Mouse (Mus musculus) embryonic facial prominence, embryonic 15.5 days (tissue): Measurements from ENCODE around the gene Fam174b. TPM values are rescaled to one million over a fixed set of nuclear protein-coding genes. Genes with fewer than 3 reads are reported as not detected.
A peak's percentile ranks its signal among the peaks of the same experiment; 100 is the strongest.

ENCODE experiments used
- ATAC-seq: fragments of 200-750 bp; cut with Nextera tagmentation; 2 replicates; pipeline ENCODE4 v1.8.0; 2017; ENCODE audit warnings: low read depth, moderate TSS enrichment; ENCODE audit not compliant: insufficient number of reproducible peaks, low FRiP score, low TSS enrichment
- H3K27ac ChIP-seq: fragments of 300-500 bp; sonication (generic); replicated peaks from 2 replicates; pipeline ENCODE4 v1.5.1; 2015; ENCODE audit warnings: mild to moderate bottlenecking, inconsistent platforms
- H3K27me3 ChIP-seq: fragments of 300-500 bp; sonication (generic); 2 replicates; pipeline ENCODE4 v1.6.1; 2015; ENCODE audit warnings: inconsistent platforms
- H3K36me3 ChIP-seq: fragments of 300-500 bp; sonication (generic); 2 replicates; pipeline ENCODE4 v1.6.1; 2015; ENCODE audit warnings: mild to moderate bottlenecking, inconsistent platforms
- H3K4me1 ChIP-seq: fragments of 300-500 bp; sonication (generic); 2 replicates; pipeline ENCODE4 v1.6.1; 2015; ENCODE audit warnings: inconsistent platforms
- H3K4me2 ChIP-seq: fragments of 300-500 bp; sonication (generic); replicated peaks from 2 replicates; pipeline ENCODE4 v1.6.1; 2015; ENCODE audit warnings: mild to moderate bottlenecking, inconsistent platforms
- H3K4me3 ChIP-seq: fragments of 300-500 bp; sonication (generic); replicated peaks from 2 replicates; pipeline ENCODE4 v1.5.1; 2015; ENCODE audit warnings: mild to moderate bottlenecking, inconsistent platforms
- H3K9ac ChIP-seq: fragments of 300-500 bp; sonication (generic); 2 replicates; pipeline ENCODE4 v1.6.1; 2015; ENCODE audit warnings: inconsistent platforms
- H3K9me3 ChIP-seq: fragments of 300-500 bp; sonication (generic); replicated peaks from 2 replicates; pipeline ENCODE4 v1.6.1; 2016; ENCODE audit warnings: inconsistent platforms
- WGBS: fragments of 180-500 bp; shearing (Covaris S2); methylation state at CpG from one replicate; pipeline ENCODE4 v1.1.7; 2015; 5-methylcytosine and 5-hydroxymethylcytosine counted together
- polyA plus RNA-seq: library from polyadenylated mRNA; unstranded; fragments of >200 nt; fragmentation: Nextera tagmentation; extraction: Ambion mirVana; gene quantifications from 2 replicates; pipeline ENCODE4 v1.2.1, GENCODE M21; 2015

Fam174b gene
- polyA plus RNA-seq: 51.0 and 55.6 TPM in 2 replicates

DNA sequence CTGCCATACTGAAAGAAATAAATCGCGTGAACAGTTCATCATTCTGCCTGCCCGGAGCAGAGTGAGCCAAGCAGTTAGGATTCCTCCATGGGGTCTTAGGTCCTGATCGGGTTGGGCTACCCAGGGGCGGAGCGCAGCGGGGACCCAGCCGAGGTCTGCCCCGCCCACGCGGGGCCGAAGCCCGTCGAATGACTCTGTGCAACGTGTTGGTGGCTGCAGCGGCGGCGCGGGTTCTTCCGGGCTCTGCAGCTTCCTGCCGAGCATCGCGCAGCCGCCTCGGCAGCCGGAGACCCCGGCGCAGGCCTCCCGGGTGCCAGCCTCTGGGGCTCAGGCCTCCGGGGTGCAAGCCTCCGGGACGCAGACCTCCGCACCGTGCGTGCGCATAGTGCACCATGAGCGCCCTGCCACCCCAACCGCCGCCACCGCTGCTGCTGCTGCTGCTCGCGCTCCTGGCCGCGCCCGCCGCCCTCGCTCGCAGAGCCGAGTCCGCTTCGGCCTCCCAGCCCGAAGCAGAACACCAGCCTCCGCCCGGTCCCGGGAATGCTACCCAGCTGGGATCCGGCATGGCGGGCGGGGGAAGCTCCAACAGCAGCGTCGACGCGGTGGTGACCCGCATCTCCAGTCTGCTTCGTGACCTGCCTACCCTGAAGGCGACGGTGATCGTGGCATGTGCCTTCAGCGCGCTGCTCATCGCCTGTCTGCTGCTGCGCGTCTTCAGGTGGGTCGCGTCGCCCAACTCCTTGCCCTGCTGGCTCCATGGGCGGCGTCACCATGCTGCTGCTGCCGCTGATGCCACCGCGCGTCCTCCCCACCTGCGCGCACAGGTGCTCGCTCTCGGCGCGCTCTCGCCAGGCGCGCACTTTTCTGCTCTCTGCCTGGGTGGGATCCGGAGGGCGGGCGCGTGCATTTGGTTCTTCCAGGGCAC lies at the start of gene Fam174b:
Gene Fam174b, plus strand, starts transcription at position 192 of the 925 bp plus-strand sequence.
- ATAC-seq: peak; percentile 81
- Histone ChIP-seq H3K4me1 (peaks cover 39% of the 10 kb centered on the region), H3K4me2 (peak within 1 kb of the TSS; percentile 96), H3K27me3 (no peaks in the 10 kb centered on the region; the same call in 1 of the 2 replicates), H3K4me3 (peak within 1 kb of the TSS; percentile 69), H3K9ac (peak within 1 kb of the TSS; percentile 71), H3K27ac (peak within 1 kb of the TSS; percentile 79), H3K9me3 (no peaks in the 10 kb centered on the region), H3K36me3 (no peaks in the 10 kb centered on the region)
- under 1% methylated on average over 91 of the region's 94 CpGs for WGBS

DNA sequence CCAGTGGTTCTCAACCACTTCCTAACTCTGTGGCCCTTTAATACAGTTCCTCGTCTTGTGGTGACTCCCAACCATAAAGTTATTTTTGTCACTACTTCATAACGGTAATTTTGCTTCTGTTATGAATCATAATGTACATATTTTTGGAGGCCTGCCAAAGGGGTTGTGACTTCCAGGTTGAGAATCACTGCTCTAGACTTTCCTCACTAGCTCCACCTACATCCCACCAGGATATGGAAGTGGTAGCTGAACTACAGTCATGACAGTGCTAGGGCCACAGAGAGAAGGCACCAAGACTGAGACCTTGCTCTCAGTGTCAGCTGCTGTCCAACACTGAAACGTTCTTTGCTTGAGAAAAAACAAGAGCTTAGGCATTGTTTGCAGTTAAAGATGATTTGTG lies 43.0 kb upstream of the Fam174b start:
- Histone ChIP-seq H3K4me1 (no peaks in the 10 kb centered on the region), H3K4me2 (no peak overlapping the region), H3K4me3 (no peak overlapping the region), H3K36me3 (no peaks in the 10 kb centered on the region), H3K27ac (no peak overlapping the region), H3K9me3 (no peaks in the 10 kb centered on the region), H3K9ac (no peak overlapping the region), H3K27me3 (no peaks in the 10 kb centered on the region)
- WGBS: 55% methylated on average over 3 of the region's 3 CpGs
- ATAC-seq: no peak

DNA sequence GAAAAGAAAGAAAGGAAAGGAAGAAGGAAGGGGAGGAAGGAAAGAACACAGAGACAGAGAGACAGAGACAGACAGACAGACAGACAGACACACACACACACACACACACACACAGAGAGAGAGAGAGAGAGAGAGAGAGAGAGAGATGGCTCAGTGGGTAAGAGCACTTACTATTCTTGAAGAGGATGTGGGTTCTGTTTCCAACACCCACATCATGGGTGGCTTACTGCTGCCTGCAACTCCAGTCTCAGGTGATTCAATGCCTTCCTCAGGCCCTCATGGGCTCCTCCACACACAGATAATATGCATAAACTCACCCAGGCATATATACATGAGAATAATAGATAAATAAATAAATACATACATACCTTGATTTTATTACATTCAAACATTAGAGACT lies 35.8 kb upstream of the Fam174b start:
- H3K9me3 ChIP-seq: no peaks in the 10 kb centered on the region
- H3K9ac ChIP-seq: no peak overlapping the region
- no peak overlapping the region for H3K27ac ChIP-seq
- H3K4me1 ChIP-seq: no peaks in the 10 kb centered on the region
- H3K4me3 ChIP-seq: no peak overlapping the region
- H3K36me3 ChIP-seq: no peaks in the 10 kb centered on the region
- H3K4me2 ChIP-seq: no peak overlapping the region
- ATAC-seq: no peak
- no peaks in the 10 kb centered on the region for H3K27me3 ChIP-seq

DNA sequence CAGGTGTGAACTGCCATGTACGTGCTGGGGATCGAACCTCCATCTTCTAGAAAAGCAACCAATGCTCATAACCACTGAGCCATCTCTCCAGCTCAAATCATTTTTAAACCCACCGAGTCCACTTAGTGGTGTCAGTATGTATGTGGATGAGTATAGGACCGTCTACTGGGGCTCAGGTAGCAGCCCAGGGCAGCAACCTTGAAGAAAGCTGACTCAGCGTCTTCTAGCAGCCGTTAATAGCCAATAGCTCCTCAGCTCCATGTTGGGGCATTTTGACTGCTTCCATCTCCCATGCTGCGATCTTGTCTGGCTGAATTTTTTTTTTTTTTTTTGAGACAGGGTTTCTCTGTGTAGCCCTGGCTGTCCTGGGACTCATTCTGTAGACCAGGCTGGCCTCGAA lies 26.6 kb upstream of the Fam174b start:
- H3K27me3 ChIP-seq: no peaks in the 10 kb centered on the region
- no peak overlapping the region for H3K4me2 ChIP-seq
- no peaks in the 10 kb centered on the region for H3K36me3 ChIP-seq
- no peak overlapping the region for H3K9ac ChIP-seq
- 87% methylated on average over 8 of the region's 8 CpGs for WGBS
- ATAC-seq: no peak
- no peak overlapping the region for H3K4me3 ChIP-seq
- no peak overlapping the region for H3K27ac ChIP-seq
- H3K4me1 ChIP-seq: peaks cover 15% of the 10 kb centered on the region
- no peaks in the 10 kb centered on the region for H3K9me3 ChIP-seq

DNA sequence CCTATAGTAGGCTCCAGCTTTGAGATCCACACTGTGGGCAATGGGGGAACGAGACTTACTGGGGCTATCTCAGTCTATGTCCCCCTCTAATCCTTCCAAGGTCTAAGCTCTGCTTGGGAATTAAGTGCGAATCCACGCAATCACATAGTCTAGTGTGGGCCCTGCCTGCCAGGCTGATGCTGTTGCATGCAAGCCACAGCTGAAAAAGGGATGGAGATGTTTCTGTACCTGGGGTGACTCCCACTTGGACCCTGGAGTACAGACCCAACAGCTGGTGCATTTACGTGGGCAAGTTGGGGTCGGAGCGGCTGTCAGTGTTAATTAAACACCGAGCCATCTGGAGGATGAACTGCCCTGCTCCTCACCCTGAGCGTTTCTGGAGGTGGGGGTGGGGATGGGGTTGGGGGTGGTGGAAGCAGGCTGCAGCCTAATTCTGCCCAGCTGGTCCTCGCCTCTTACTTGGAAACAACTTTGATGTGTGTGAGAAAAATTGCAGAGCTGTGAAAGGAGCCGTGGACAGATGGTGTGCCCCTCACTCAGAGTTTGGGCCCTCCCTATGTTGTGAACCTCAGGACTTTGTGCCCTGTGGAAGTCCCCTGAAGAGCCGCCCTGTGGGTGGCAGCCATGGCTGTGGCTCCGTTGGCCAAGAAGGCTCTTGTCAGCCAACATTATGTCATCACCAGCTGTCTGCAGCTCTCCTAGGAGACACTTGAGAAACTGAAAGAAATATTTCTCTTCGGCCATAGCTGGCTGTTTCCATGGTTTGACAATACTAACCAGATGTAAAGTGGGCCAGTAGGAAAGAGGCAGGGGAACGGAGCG lies 24.0 kb upstream of the Fam174b start:
- peaks cover 19% of the 10 kb centered on the region for H3K4me1 ChIP-seq
- H3K36me3 ChIP-seq: no peaks in the 10 kb centered on the region
- H3K9ac ChIP-seq: no peak overlapping the region
- no peaks in the 10 kb centered on the region for H3K27me3 ChIP-seq
- H3K9me3 ChIP-seq: no peaks in the 10 kb centered on the region
- ATAC-seq: peak; percentile 85
- H3K27ac ChIP-seq: peak overlapping the region; percentile 55; the same call in 1 of the 2 replicates
- 39% methylated on average over 15 of the region's 15 CpGs for WGBS
- H3K4me3 ChIP-seq: no peak overlapping the region
- 0 out of 2 replicates have a peak overlapping the region, but pooled peaks have one; percentile 19 for H3K4me2 ChIP-seq

DNA sequence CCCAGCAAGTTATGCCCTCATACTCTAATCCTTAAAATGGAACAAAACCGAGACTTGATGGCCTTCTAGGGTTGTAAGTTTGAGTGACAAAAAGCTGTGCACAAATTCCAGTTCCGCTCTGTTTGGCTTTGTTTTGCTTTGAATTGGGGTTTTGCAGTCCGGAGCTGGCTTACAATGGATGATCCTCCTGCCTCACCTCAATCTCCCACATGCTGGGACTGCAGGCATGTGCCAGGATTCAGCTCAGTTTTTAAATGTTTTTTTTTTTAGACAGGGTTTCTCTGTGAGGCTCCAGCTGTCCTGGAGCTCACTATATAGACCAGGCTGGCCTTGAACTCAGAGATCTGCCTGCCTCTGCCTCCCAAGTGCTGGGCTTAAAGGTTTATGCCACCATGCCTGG lies 23.3 kb upstream of the Fam174b start:
- H3K4me3 ChIP-seq: no peak overlapping the region
- no peaks in the 10 kb centered on the region for H3K36me3 ChIP-seq
- no peak overlapping the region for H3K4me2 ChIP-seq
- 40% methylated on average over 3 of the region's 3 CpGs for WGBS
- no peak overlapping the region for H3K9ac ChIP-seq
- H3K27me3 ChIP-seq: no peaks in the 10 kb centered on the region
- 0 out of 2 replicates have a peak, but pooled peaks have one; percentile 5 for ATAC-seq
- peak overlapping the region; percentile 13; the same call in 1 of the 2 replicates for H3K27ac ChIP-seq
- peaks cover 19% of the 10 kb centered on the region for H3K4me1 ChIP-seq
- no peaks in the 10 kb centered on the region for H3K9me3 ChIP-seq

DNA sequence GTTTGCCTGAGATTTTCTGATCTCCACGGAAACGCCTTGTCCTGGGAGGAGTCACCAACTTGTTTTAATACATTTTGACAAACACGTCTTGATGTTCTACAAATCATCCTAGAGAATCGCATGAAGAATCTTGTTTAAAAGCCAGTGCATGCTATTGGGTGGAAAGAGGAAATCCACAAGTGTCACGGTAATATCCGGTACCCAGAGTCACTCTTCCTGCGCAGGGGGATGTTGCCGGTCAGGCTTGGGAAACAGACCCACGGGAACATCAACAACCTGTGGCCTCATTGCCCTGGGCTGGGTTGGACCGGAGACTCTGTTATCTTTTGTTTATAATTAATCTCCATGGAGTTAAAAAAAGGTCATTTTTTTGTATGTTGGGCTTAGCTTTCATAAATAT lies 22.1 kb upstream of the Fam174b start:
- Histone ChIP-seq H3K27me3 (no peaks in the 10 kb centered on the region), H3K4me2 (no peak overlapping the region), H3K36me3 (no peaks in the 10 kb centered on the region), H3K27ac (no peak overlapping the region), H3K9ac (no peak overlapping the region), H3K9me3 (no peaks in the 10 kb centered on the region), H3K4me1 (peaks cover 19% of the 10 kb centered on the region), H3K4me3 (no peak overlapping the region)
- ATAC-seq: no peak
- WGBS: 59% methylated on average over 10 of the region's 10 CpGs

DNA sequence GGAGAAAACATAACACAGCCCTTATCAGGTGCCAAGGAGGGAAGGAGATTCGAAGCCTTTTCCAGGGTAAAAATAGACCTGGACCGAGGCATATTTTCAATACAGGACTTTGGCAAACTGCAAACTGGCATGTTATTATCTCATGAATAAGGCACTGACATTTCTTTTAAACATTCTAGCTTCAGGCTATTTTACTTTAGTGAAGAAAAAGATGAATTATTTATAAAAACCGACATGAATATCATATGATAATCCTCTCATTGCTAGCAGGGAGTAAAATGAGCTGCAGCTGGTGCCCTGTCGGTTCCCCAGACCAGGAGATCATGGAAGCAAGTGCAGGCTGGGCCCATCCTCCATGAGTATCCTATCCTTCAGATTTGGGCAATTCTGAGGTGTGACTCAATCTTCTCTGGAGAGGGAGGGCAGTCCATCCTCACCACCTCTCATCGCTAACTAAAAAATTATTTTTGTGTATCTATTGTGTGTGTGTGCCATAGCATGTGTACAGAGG lies 21.6 kb upstream of the Fam174b start:
- no peak overlapping the region for H3K4me3 ChIP-seq
- ATAC-seq: no peak
- 39% methylated on average over 5 of the region's 5 CpGs for WGBS

DNA sequence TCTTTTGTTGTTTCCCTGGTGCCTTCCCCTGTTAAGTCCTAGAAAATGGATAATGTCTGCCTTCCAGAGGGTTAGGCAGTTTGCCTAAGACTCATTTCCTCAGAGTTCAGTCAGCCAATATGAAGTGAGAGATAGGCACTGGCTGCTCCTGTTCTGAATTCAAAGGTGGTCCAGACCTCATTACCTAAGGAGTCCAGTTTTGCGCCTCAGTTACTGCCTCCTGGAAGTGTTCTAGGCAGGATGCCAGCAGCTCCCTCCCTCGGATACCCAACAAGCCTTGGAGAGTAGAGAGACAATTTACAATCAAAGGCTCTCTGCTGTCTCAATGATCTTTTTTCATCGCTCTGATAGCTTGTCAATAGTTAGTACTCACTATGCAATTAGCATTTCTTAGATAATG lies 19.1 kb upstream of the Fam174b start:
- no peak overlapping the region for H3K4me2 ChIP-seq
- no peak overlapping the region for H3K9ac ChIP-seq
- peaks cover 14% of the 10 kb centered on the region; the same call in 1 of the 2 replicates for H3K4me1 ChIP-seq
- H3K9me3 ChIP-seq: no peaks in the 10 kb centered on the region
- H3K4me3 ChIP-seq: no peak overlapping the region
- H3K27ac ChIP-seq: no peak overlapping the region
- no peak for ATAC-seq
- H3K36me3 ChIP-seq: no peaks in the 10 kb centered on the region
- no peaks in the 10 kb centered on the region for H3K27me3 ChIP-seq
- WGBS: 66% methylated on average over 3 of the region's 3 CpGs

More for the DNA sequence above, 21.6 kb upstream of the Fam174b start:
- Histone ChIP-seq H3K27ac (no peak overlapping the region), H3K36me3 (no peaks in the 10 kb centered on the region), H3K4me1 (peaks cover 19% of the 10 kb centered on the region), H3K9me3 (no peaks in the 10 kb centered on the region), H3K27me3 (no peaks in the 10 kb centered on the region), H3K9ac (no peak overlapping the region), H3K4me2 (no peak overlapping the region)

DNA sequence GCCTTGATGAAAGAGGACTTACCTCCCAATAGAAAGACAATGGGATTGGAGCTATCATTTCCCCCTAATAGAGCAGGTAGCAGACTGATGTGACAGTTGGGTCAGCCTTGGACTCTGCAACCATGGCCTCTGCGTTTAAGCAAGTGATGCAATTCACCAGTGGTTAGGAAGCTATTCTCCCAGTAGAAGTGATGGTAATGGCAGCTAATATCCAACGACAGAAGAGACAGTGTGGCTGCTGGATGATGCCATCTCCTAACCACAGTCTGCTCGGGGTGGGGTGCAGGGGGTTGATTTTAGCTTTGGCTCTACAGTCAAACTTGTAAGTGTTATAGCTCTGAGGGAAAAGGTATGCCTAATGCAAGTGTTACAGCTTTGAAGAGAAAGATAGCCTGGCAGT lies 18.3 kb upstream of the Fam174b start:
- peaks cover 11% of the 10 kb centered on the region; the same call in 1 of the 2 replicates for H3K4me1 ChIP-seq
- no peak overlapping the region for H3K4me2 ChIP-seq
- H3K9me3 ChIP-seq: no peaks in the 10 kb centered on the region
- no peaks in the 10 kb centered on the region for H3K27me3 ChIP-seq
- H3K36me3 ChIP-seq: no peaks in the 10 kb centered on the region
- no peak overlapping the region for H3K27ac ChIP-seq
- ATAC-seq: no peak
- no peak overlapping the region for H3K9ac ChIP-seq
- 76% methylated on average over 3 of the region's 3 CpGs for WGBS
- no peak overlapping the region for H3K4me3 ChIP-seq

DNA sequence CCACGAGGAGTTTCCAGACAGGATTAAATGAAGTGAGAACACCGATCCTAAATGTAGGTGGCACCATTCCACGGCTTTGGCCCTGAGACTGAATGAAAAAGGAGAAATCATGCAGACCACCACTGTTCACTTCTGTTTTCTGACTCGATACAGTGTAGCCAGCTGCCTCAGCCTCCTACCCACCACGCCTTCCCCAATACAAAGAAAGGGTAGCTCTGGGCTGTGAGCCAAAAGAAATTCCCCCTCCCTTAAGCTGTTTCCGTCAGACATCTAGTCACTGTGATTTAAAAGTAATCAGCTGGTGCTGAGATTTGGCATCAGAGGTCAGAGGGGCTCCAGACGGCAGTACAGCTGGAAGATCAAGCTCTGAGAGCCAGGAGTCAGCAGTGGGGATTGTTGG lies 10.2 kb upstream of the Fam174b start:
- Histone ChIP-seq H3K4me2 (no peak overlapping the region), H3K9me3 (no peaks in the 10 kb centered on the region), H3K4me3 (no peak overlapping the region), H3K27ac (no peak overlapping the region), H3K36me3 (no peaks in the 10 kb centered on the region), H3K9ac (no peak overlapping the region), H3K27me3 (no peaks in the 10 kb centered on the region), H3K4me1 (no peaks in the 10 kb centered on the region)
- ATAC-seq: no peak
- WGBS: 50% methylated on average over 7 of the region's 7 CpGs
